ENCODE assay signal across 12 mouse cellular contexts in genomic region chr12:107695438-107696267, GRCm38 (mm10).
"Had no signal": no experiment of that assay in that cellular context is flagged by ENCODE, and none has a peak within 500 bp of the region (broad histone marks: within the 10 kb centered on the region; RNA-seq: fewer than 3 reads in every experiment).

No protein-coding gene starts in this region.

- H3K4me2 ChIP-seq: limb, embryonic 13.5 days; midbrain, embryonic 13.5 days had no signal

- H3K36me3 ChIP-seq: limb, embryonic 13.5 days; midbrain, embryonic 13.5 days had no signal

- DNase-seq: kidney, adult 8-10 months; kidney, postnatal 10 days; kidney, postnatal 4 days; left cerebral cortex, postnatal 4 days; lung, adult 18-20 months; lung, postnatal 36 days; right cerebral cortex, postnatal 25 days; thymus, postnatal 4 days had no signal

- H3K9ac ChIP-seq: limb, embryonic 13.5 days; liver, embryonic 14.5 days; midbrain, embryonic 13.5 days had no signal

- ATAC-seq: midbrain, embryonic 13.5 days had no signal

- H3K27me3 ChIP-seq: midbrain, embryonic 13.5 days had no signal

- H3K4me3 ChIP-seq: limb, embryonic 13.5 days; midbrain, embryonic 13.5 days had no signal

- H3K9me3 ChIP-seq: limb, embryonic 13.5 days; midbrain, embryonic 13.5 days had no signal

- H3K27ac ChIP-seq: limb, embryonic 13.5 days; liver, embryonic 14.5 days; midbrain, embryonic 13.5 days; stomach, postnatal 0 days had no signal

- H3K4me1 ChIP-seq: midbrain, embryonic 13.5 days had no signal
